Mouse (Mus musculus) midbrain, embryonic 14.5 days (tissue): ENCODE results near the gene Cldn7. TPM values are rescaled to one million over a fixed set of nuclear protein-coding genes. Genes with fewer than 3 reads are reported as not detected.
"Not testable (repeated sequence)": the region's sequence is repeated elsewhere in the genome, so short reads cannot be mapped to it uniquely, and the experiment has no call there.

Experiments
- ATAC-seq: fragments of 200-750 bp; cut with Nextera tagmentation; 2 replicates; pipeline ENCODE4 v1.8.0; 2017; ENCODE audit warnings: moderate number of reproducible peaks, moderate library complexity; ENCODE audit not compliant: low FRiP score, low TSS enrichment
- DNase-seq: peaks from one replicate; pipeline ENCODE4 v3.0.0-alpha.2; 2015
- H3K27ac ChIP-seq: fragments of 300-500 bp; sonication (generic); replicated peaks from 2 replicates; pipeline ENCODE4 v1.5.1; 2014; ENCODE audit warnings: mild to moderate bottlenecking, low read depth, low read length, moderate library complexity
- H3K27me3 ChIP-seq: fragments of 300-500 bp; sonication (generic); 2 replicates; pipeline ENCODE4 v1.6.1; 2014; ENCODE audit warnings: low read length, control low read depth, mixed read lengths; ENCODE audit not compliant: control insufficient read depth, insufficient read depth
- H3K36me3 ChIP-seq: fragments of 300-500 bp; sonication (generic); 2 replicates; pipeline ENCODE4 v1.6.1; 2014; ENCODE audit warnings: low read length, control low read depth; ENCODE audit not compliant: control insufficient read depth, insufficient read depth
- H3K4me1 ChIP-seq: fragments of 300-500 bp; sonication (generic); 2 replicates; pipeline ENCODE4 v1.6.1; 2014; ENCODE audit warnings: mild to moderate bottlenecking, antibody characterized with exemption, low read length, control low read depth; ENCODE audit not compliant: control insufficient read depth, insufficient read depth
- H3K4me2 ChIP-seq: fragments of 300-500 bp; sonication (generic); 2 replicates; pipeline ENCODE4 v1.6.1; 2014; ENCODE audit warnings: mild to moderate bottlenecking, low read length, moderate library complexity
- H3K4me3 ChIP-seq: fragments of 300-500 bp; sonication (generic); replicated peaks from 2 replicates; pipeline ENCODE4 v1.5.1; 2014; ENCODE audit warnings: low read depth, low read length
- H3K9ac ChIP-seq: fragments of 300-500 bp; sonication (generic); replicated peaks from 2 replicates; pipeline ENCODE4 v1.6.1; 2014; ENCODE audit warnings: mild to moderate bottlenecking, low read length, moderate library complexity
- H3K9me3 ChIP-seq: fragments of 300-500 bp; sonication (generic); 2 replicates; pipeline ENCODE4 v1.6.1; 2016; ENCODE audit warnings: low read length, control low read depth, mixed read lengths; ENCODE audit not compliant: control insufficient read depth
- WGBS: fragments of 180-500 bp; shearing (Covaris S2); extraction: QIAGEN DNeasy Blood & Tissue Kit; methylation state at CpG from one replicate; pipeline ENCODE4 v1.1.7; 2014; 5-methylcytosine and 5-hydroxymethylcytosine counted together
- microRNA counts: library from miRNA; unstranded; fragments of <30 nt; microRNA quantifications from one replicate; lab custom pipeline; 2016
- microRNA-seq: library from miRNA; unstranded; fragments of <30 nt; microRNA quantifications from one replicate; pipeline ENCODE4, GENCODE M21; 2016
- polyA plus RNA-seq: library from polyadenylated mRNA; unstranded; fragments of >200 nt; fragmentation: Nextera tagmentation; extraction: Ambion mirVana; gene quantifications from 2 replicates; pipeline ENCODE4 v1.2.1, GENCODE M21; 2014

Gene Cldn7
- polyA plus RNA-seq, 1 experiment from 2014 or later, result not detected

DNA sequence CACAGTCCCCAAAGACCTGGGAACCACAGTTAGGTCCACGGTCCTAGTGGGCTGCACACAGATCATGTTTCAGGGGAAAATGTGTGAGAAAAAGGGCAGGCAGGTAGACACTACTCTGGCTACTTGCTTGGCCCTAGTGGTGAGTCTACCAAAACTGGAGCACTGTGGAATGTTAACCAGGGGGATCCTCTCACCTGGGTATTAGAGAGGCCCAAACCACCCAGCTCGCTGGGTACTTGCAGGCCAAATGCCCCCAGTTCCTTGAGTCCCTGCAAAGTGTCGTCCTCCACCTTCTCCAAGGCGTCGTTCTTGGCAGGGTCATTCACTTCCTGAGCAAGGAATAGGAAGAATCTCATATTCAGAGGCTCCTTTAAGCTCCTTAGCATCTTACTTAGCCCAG lies 49.5 kb downstream of the Cldn7 start:
- 66% methylated on average over 5 of the region's 5 CpGs for WGBS
- Histone ChIP-seq H3K27me3 (no peaks in the 10 kb centered on the region), H3K9me3 (no peaks in the 10 kb centered on the region), H3K4me2 (no peak overlapping the region), H3K9ac (no peak overlapping the region; the same call in 1 of the 2 replicates), H3K36me3 (peaks cover 52% of the 10 kb centered on the region), H3K4me1 (peaks cover 24% of the 10 kb centered on the region), H3K4me3 (peak overlapping the region; percentile 56; the same call in 1 of the 2 replicates), H3K27ac (no peak overlapping the region)
- DNase-seq (no peak), ATAC-seq (no peak)

DNA sequence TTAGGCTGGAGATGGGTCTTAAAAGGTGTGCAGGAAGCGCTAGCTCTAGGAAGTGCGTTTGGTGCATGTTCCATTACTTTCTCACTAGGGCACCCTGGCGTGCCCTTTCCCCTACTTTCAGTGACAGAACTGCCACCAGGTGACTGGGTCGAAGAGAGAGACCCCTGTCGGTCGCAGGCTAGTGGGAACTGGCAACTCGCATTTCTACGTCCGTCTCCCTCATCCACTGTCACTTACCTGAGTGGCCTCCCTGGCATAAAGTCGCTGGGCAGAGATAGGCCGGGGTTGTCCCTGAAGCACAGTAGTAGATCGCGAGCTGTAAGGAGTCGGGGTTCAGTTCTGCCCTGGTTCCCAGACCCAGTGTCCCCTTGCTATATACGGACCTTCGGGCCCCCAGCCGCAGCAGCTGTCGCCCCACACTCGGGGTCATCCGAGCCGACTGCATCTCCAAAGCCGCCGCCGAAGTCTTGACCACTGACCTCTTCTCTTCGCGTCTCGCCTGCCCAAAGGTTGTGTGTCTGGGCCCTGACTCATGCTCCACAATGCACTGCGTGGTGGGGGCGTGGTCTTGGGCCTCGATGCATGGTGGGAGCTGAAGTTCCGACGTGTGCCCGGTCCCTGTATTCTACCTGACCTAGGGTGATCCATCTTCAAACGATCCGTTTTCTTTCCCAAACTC lies 50.4 kb downstream of the Cldn7 start, which contains the start of gene Acadvl:
Gene Acadvl (minus strand): TSS at position 532 of the 679 bp plus-strand sequence.
- 1% methylated on average over 35 of the region's 35 CpGs for WGBS

DNA sequence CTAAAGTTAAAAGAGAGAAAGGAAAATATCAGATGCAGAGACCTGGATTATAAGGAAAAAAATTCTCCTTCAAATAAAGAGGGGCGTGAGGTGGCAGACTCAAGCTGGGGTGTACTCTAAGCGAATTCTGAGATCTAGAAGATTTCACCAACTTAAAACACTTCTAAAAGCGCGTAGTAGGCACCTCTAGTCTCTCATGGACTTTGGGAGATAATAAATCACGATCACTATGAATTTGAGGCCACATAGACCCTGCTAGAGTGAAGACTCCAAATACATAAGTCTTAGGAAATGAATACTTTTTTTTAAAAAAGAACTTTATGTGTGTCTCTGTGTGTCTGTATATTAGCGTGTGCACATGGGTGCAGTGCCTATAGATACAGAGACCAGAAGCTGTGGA lies 51.1 kb downstream of the Cldn7 start:
- H3K9me3 ChIP-seq, result no peaks in the 10 kb centered on the region
- peaks cover 35% of the 10 kb centered on the region for H3K36me3 ChIP-seq
- peaks cover 40% of the 10 kb centered on the region for H3K4me1 ChIP-seq
- no peaks in the 10 kb centered on the region for H3K27me3 ChIP-seq
- WGBS, result 68% methylated on average over 6 of the region's 6 CpGs
- H3K4me3 ChIP-seq, result peak overlapping the region; percentile 56
- no peak for ATAC-seq
- H3K4me2 ChIP-seq, result peak overlapping the region; percentile 76
- DNase-seq, result no peak
- H3K27ac ChIP-seq, result 0 out of 2 replicates have a peak overlapping the region, but pooled peaks have one; percentile 70
- no peak overlapping the region; the same call in 1 of the 2 replicates for H3K9ac ChIP-seq

More for the DNA sequence above, 50.4 kb downstream of the Cldn7 start, which contains the start of gene Acadvl:
- H3K27me3 ChIP-seq, result no peaks in the 10 kb centered on the region
- H3K9me3 ChIP-seq, result no peaks in the 10 kb centered on the region
- H3K4me1 ChIP-seq, result peaks cover 34% of the 10 kb centered on the region
- H3K4me2 ChIP-seq, result peak within 1 kb of the TSS; percentile 76
- H3K9ac ChIP-seq, result peak within 1 kb of the TSS; percentile 74
- H3K4me3 ChIP-seq, result peak within 1 kb of the TSS; percentile 56
- DNase-seq, result peak; percentile 92
- H3K27ac ChIP-seq, result peak within 1 kb of the TSS; percentile 70
- H3K36me3 ChIP-seq, result peaks cover 42% of the 10 kb centered on the region
- peak; percentile 76 for ATAC-seq

GRCm38 (mm10) chr11:70016177-70016576 lies 51.6 kb downstream of the Cldn7 start:
- peaks cover 42% of the 10 kb centered on the region for H3K4me1 ChIP-seq

DNA sequence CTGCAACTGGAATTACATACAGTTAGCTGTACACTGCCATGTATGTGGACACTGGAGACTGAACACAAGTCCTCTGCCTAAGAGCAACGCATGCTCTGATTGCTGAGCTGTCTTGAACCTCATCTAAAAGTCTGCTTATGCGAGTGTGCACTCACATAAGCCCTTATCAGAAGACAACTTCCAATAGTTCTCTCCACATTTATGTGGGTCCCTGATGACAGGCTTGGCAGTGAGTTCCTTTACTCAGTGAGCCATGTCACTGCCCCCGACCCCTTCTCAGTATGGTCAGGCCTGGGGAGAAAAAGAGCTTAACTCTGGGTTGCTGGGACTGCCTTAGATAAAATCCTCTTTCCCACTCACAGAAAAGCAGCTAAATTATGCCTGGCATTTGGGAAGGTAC lies 52.1 kb downstream of the Cldn7 start, which contains the start of gene Dlg4:
Gene Dlg4 (plus strand): TSS at position 274 of the 400 bp plus-strand sequence.
- H3K36me3 ChIP-seq, result peaks cover 25% of the 10 kb centered on the region
- H3K9ac ChIP-seq, result peak within 1 kb of the TSS; percentile 80
- H3K4me1 ChIP-seq, result peaks cover 42% of the 10 kb centered on the region
- H3K27me3 ChIP-seq, result no peaks in the 10 kb centered on the region
- no peak for DNase-seq
- peak within 1 kb of the TSS; percentile 94 for H3K27ac ChIP-seq
- WGBS, result 50% methylated on average over 3 of the region's 3 CpGs
- no peaks in the 10 kb centered on the region for H3K9me3 ChIP-seq
- peak within 1 kb of the TSS; percentile 77 for H3K4me3 ChIP-seq
- ATAC-seq, result no peak
- H3K4me2 ChIP-seq, result peak within 1 kb of the TSS; percentile 89

More at GRCm38 (mm10) chr11:70016177-70016576, 51.6 kb downstream of the Cldn7 start:
- not testable (repeated sequence) for H3K27me3 ChIP-seq, ATAC-seq, H3K27ac ChIP-seq, DNase-seq, H3K4me3 ChIP-seq, H3K4me2 ChIP-seq, H3K9ac ChIP-seq, H3K9me3 ChIP-seq
- WGBS, result 71% methylated on average over 2 of the region's 2 CpGs
- H3K36me3 ChIP-seq, result peaks cover 30% of the 10 kb centered on the region

DNA sequence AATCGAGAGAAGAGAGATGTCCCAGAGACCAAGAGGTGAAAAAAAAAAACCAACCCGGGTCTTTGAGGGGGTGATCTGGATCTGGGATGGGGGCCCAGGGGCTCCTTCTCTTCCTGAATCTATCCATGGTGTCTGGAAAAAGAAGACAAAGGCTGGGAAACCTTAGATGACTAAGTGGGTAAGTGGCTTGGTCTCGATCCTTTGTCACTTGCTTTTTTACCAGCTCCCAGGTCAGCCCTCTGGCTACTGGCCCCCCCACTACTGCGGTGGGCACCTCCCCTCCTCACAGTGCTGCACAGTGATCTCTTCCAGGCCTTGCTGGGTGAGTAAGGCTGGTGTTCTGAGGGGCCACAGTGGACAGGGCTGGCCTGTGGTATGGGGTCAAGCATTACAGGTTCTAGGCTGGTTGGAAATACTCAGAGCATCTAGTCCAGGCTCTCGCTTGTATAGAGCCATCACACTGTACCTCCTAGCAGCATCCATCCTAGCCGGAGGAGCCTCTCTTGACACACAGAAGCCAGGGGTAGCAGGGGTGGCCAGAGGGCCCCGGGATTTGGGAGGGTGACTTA lies 52.7 kb downstream of the Cldn7 start:
- Histone ChIP-seq H3K4me1 (peaks cover 46% of the 10 kb centered on the region), H3K9ac (peak overlapping the region; percentile 80), H3K27ac (peak overlapping the region; percentile 94), H3K9me3 (no peaks in the 10 kb centered on the region), H3K4me2 (peak overlapping the region; percentile 89), H3K36me3 (peaks cover 19% of the 10 kb centered on the region), H3K27me3 (no peaks in the 10 kb centered on the region), H3K4me3 (peak overlapping the region; percentile 77)
- 27% methylated on average over 7 of the region's 7 CpGs for WGBS
- ATAC-seq (no peak), DNase-seq (no peak)

MicroRNA genes within 50 kb of the gene (microRNA counts, 519-probe panel; counts per million panel counts)
- microRNA mmu-miR-324-3p (lab: Ali Mortazavi, UCI) (not detected), microRNA mmu-miR-324-5p (lab: Ali Mortazavi, UCI) (5,435 counts per million, percentile 60 among the panel's probes with 10 or more counts)

Small RNA genes within 50 kb of the gene (microRNA-seq; reads per million reads assigned to microRNA genes)
- gene Gm44349 (not detected), gene Mir324 (5,214 reads per million, percentile 92 among the genes with 10 or more reads in this experiment)

Other genes with a start within 250 kb of the Cldn7 start
- 20.0 and 30.7 TPM in 2 replicates for gene Polr2a, start 206.1 kb upstream of the Cldn7 start, polyA plus RNA-seq
- gene Slc35g3, start 202.8 kb upstream of the Cldn7 start, polyA plus RNA-seq, result 0.14 TPM in 1 of 2 replicates, not detected in the other
- gene Zbtb4, start 198.9 kb upstream of the Cldn7 start, polyA plus RNA-seq, result 3.8 and 4.2 TPM in 2 replicates
- gene Chrnb1, start 168.8 kb upstream of the Cldn7 start, polyA plus RNA-seq, result 0.80 and 1.3 TPM in 2 replicates
- gene Fgf11, start 162.9 kb upstream of the Cldn7 start, polyA plus RNA-seq, result 3.2 and 3.6 TPM in 2 replicates
- gene Tmem102, start 159.2 kb upstream of the Cldn7 start, polyA plus RNA-seq, result 0.58 and 0.82 TPM in 2 replicates
- gene Gm39566, start 149.5 kb upstream of the Cldn7 start, polyA plus RNA-seq, result not detected in 2 replicates
- not detected in 2 replicates for gene Spem2, start 146.3 kb upstream of the Cldn7 start, polyA plus RNA-seq
- 0.49 and 0.85 TPM in 2 replicates for gene Spem1, start 142.6 kb upstream of the Cldn7 start, polyA plus RNA-seq
- gene Nlgn2, start 127.0 kb upstream of the Cldn7 start, polyA plus RNA-seq, result 25.1 and 32.4 TPM in 2 replicates
- gene Tmem256, start 126.3 kb upstream of the Cldn7 start, polyA plus RNA-seq, result 313 and 417 TPM in 2 replicates
- gene Plscr3, start 118.4 kb upstream of the Cldn7 start, polyA plus RNA-seq, result 41.3 and 51.9 TPM in 2 replicates
- gene Tnk1, start 106.0 kb upstream of the Cldn7 start, polyA plus RNA-seq, result not detected in 2 replicates
- gene Tmem95, start 86.8 kb upstream of the Cldn7 start, polyA plus RNA-seq, result not detected in 2 replicates
- gene Kctd11, start 83.4 kb upstream of the Cldn7 start, polyA plus RNA-seq, result 0.74 and 1.0 TPM in 2 replicates
- 0.17 and 0.30 TPM in 2 replicates for gene Acap1, start 69.2 kb upstream of the Cldn7 start, polyA plus RNA-seq
- 9.4 and 13.0 TPM in 2 replicates for gene 2810408A11Rik, start 63.8 kb upstream of the Cldn7 start, polyA plus RNA-seq
- 27.5 and 29.0 TPM in 2 replicates for gene Neurl4, start 63.7 kb upstream of the Cldn7 start, polyA plus RNA-seq
- 56.4 and 62.4 TPM in 2 replicates for gene Gps2, start 50.9 kb upstream of the Cldn7 start, polyA plus RNA-seq
- gene Eif5a, start 42.8 kb upstream of the Cldn7 start, polyA plus RNA-seq, result 1,083 and 1,099 TPM in 2 replicates
- gene Ybx2, start 29.0 kb upstream of the Cldn7 start, polyA plus RNA-seq, result 4.3 and 10.4 TPM in 2 replicates
- 2.2 and 4.5 TPM in 2 replicates for gene Slc2a4, start 16.6 kb upstream of the Cldn7 start, polyA plus RNA-seq
- gene Ctdnep1, start 16.4 kb downstream of the Cldn7 start, polyA plus RNA-seq, result 24.4 and 39.0 TPM in 2 replicates
- 162 and 193 TPM in 2 replicates for gene Elp5, start 17.7 kb downstream of the Cldn7 start, polyA plus RNA-seq
- 616 and 626 TPM in 2 replicates for gene Gabarap, start 26.4 kb downstream of the Cldn7 start, polyA plus RNA-seq
- gene Phf23, start 31.0 kb downstream of the Cldn7 start, polyA plus RNA-seq, result 41.3 and 48.9 TPM in 2 replicates
- gene Dvl2, start 35.8 kb downstream of the Cldn7 start, polyA plus RNA-seq, result 22.9 and 23.0 TPM in 2 replicates
- 43.2 and 49.6 TPM in 2 replicates for gene Acadvl, start 50.6 kb downstream of the Cldn7 start, polyA plus RNA-seq
- gene Dlg4, start 52.2 kb downstream of the Cldn7 start, polyA plus RNA-seq, result 33.1 and 41.0 TPM in 2 replicates
- gene Asgr1, start 89.3 kb downstream of the Cldn7 start, polyA plus RNA-seq, result 0.26 and 1.4 TPM in 2 replicates
- not detected in 2 replicates for gene Asgr2, start 127.9 kb downstream of the Cldn7 start, polyA plus RNA-seq
- gene Mgl2, start 165.6 kb downstream of the Cldn7 start, polyA plus RNA-seq, result 0.75 TPM in 1 of 2 replicates, not detected in the other
- 1.4 TPM in 1 of 2 replicates, not detected in the other for gene Clec10a, start 191.4 kb downstream of the Cldn7 start, polyA plus RNA-seq
- 1.5 and 3.2 TPM in 2 replicates for gene Slc16a11, start 248.0 kb downstream of the Cldn7 start, polyA plus RNA-seq